Mouse (Mus musculus) G1E (cell line): Measurements from ENCODE around the gene Fuom. TPM values are rescaled to one million over a fixed set of nuclear protein-coding genes. Genes with fewer than 3 reads are reported as not detected.

Experiments used
- ATAC-seq: 2 replicates; pipeline ENCODE4 v1.8.0; 2016; ENCODE audit warnings: mild to moderate bottlenecking; ENCODE audit not compliant: insufficient number of reproducible peaks, poor library complexity, low FRiP score, severe bottlenecking; ENCODE audit errors: extremely low read depth
- DNase-seq: peaks from one replicate; pipeline ENCODE4 v3.0.0; 2012; ENCODE audit warnings: low spot score
- H3K27me3 ChIP-seq: 2 replicates; pipeline ENCODE4 v1.6.1; 2012; ENCODE audit warnings: mild to moderate bottlenecking, low read length, inconsistent platforms; ENCODE audit not compliant: insufficient read depth
- H3K36me3 ChIP-seq: replicated peaks from 2 replicates; pipeline ENCODE3; 2012; ENCODE audit warnings: mild to moderate bottlenecking, inconsistent platforms
- H3K4me1 ChIP-seq: 2 replicates; pipeline ENCODE4 v1.6.1; 2012; ENCODE audit warnings: low read depth, low read length, inconsistent platforms, mixed read lengths; ENCODE audit not compliant: insufficient read depth
- H3K4me3 ChIP-seq: 2 replicates; pipeline ENCODE4 v1.5.1; 2012; ENCODE audit warnings: low read depth, mild to moderate bottlenecking, inconsistent platforms, low read length, moderate library complexity, mixed read lengths
- H3K9me3 ChIP-seq: replicated peaks from 2 replicates; pipeline ENCODE4 v1.6.1; 2012; ENCODE audit warnings: inconsistent platforms
- CTCF ChIP-seq: IDR thresholded peaks from 2 replicates; pipeline ENCODE4 v1.5.1; 2012; ENCODE audit warnings: low read depth, low read length, inconsistent platforms, mixed read lengths
- GATA1 ChIP-seq: IDR thresholded peaks from 2 replicates; pipeline ENCODE4 v1.6.1; 2012; ENCODE audit warnings: borderline replicate concordance, low read length, inconsistent platforms, mixed read lengths
- GATA2 ChIP-seq: IDR thresholded peaks from 2 replicates; pipeline ENCODE4 v1.6.1; 2012; ENCODE audit warnings: low read depth, low read length, inconsistent platforms, borderline replicate concordance
- POLR2AphosphoS5 ChIP-seq: IDR thresholded peaks from 2 replicates; pipeline ENCODE4 v1.6.1; 2012; ENCODE audit warnings: low read depth, low read length, inconsistent platforms; ENCODE audit not compliant: insufficient replicate concordance
- TAL1 ChIP-seq: conservative IDR thresholded peaks from 2 replicates; pipeline ENCODE4 v1.6.1; 2012; ENCODE audit warnings: low read depth, low read length, inconsistent platforms, mixed read lengths
- polyA plus RNA-seq: library from polyadenylated mRNA; stranded (reverse); fragments of >175 nt; gene quantifications from 2 replicates; pipeline ENCODE4 v1.2.3, GENCODE M21; 2012
- total RNA-seq, 2 experiments: library from RNA; stranded (forward) in 1 of 2; stranded (reverse) in 1 of 2; fragments of 200-1000 nt in 1 of 2; fragments of >200 nt in 1 of 2; fragmentation: Nextera tagmentation in 1 of 2; gene quantifications; 2 replicates each; pipeline ENCODE4 v1.2.3; 2014 to 2017

Gene Fuom
- total and polyA plus RNA-seq, 3 experiments = 17.4 TPM; not detected in 1

- Histone ChIP-seq H3K27me3 (0 out of 2 replicates have a peak, but pooled peaks cover 2% of the 10 kb centered on the region), H3K9me3 (no peaks in the 10 kb centered on the region), H3K4me3 (no peak overlapping the region), H3K4me1 (peaks cover 41% of the 10 kb centered on the region), H3K36me3 (no peaks in the 10 kb centered on the region)
- DNase-seq = no peak
- no peak for ATAC-seq
- no peak for TF ChIP-seq GATA2
Observed at GRCm38 (mm10) chr7:140120484-140120883, 18.2 kb upstream of the Fuom start.

DNA sequence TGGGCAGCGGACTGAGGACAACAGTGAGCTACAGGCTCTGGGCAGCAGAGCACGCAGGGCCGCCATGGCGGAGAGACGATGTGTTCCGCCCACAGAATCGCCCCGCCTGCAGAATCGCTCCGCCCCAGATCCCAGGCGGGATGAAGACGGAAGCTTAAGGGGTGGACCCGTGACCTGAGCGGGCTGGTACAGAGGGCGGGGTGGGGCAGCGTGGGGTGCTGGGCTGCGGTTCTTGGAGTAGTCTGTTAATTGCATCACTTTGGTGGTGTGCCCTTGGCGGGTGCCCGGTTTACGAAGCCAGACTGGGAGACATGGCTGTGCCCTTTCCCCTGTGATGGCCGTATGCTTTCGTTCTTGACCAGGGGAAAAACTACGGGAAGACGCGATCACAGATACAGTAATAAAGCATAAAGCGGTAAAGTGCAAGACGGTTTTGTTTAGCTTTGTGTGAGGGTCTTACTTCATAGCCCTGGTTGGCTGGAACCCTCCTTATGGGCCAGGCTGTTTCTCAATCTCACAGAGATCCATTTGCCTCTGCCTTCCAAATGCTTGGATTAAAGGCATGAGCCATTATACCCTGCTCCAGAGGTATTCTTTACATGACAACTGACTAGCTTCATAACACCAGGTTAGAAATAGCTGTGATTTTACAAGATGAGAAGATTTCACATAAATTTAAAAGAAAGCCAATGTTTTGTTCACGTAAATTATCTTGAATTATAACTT, 14.3 kb upstream of the Fuom start, which contains the start of gene Echs1:
Gene Echs1 (minus strand): TSS at position 148 of the 726 bp plus-strand sequence.
- Histone ChIP-seq H3K4me1 (peaks cover 23% of the 10 kb centered on the region), H3K36me3 (peaks cover 26% of the 10 kb centered on the region), H3K4me3 (peak within 1 kb of the TSS; percentile 96), H3K9me3 (no peaks in the 10 kb centered on the region), H3K27me3 (0 out of 2 replicates have a peak, but pooled peaks cover 1% of the 10 kb centered on the region)
- DNase-seq = peak; percentile 98
- TF ChIP-seq POLR2AphosphoS5 (no peak), CTCF (no peak), TAL1 (no peak), GATA2 (no peak), GATA1 (no peak)
- ATAC-seq = peak; percentile 97

GRCm38 (mm10) chr7:140115583-140116328, 13.5 kb upstream of the Fuom start, which contains the start of gene Paox:
TSS of gene Paox (plus strand) at chr7:140115799.
- ATAC-seq (peak; percentile 70), DNase-seq (peak; percentile 81)
- no peaks in the 10 kb centered on the region for H3K27me3 ChIP-seq
- no peaks in the 10 kb centered on the region for H3K9me3 ChIP-seq
- peak within 1 kb of the TSS; percentile 96 for H3K4me3 ChIP-seq
- peaks cover 20% of the 10 kb centered on the region for H3K4me1 ChIP-seq
- peaks cover 32% of the 10 kb centered on the region for H3K36me3 ChIP-seq
- TF ChIP-seq GATA1 (no peak), TAL1 (no peak), GATA2 (no peak), POLR2AphosphoS5 (no peak), CTCF (no peak)

DNA sequence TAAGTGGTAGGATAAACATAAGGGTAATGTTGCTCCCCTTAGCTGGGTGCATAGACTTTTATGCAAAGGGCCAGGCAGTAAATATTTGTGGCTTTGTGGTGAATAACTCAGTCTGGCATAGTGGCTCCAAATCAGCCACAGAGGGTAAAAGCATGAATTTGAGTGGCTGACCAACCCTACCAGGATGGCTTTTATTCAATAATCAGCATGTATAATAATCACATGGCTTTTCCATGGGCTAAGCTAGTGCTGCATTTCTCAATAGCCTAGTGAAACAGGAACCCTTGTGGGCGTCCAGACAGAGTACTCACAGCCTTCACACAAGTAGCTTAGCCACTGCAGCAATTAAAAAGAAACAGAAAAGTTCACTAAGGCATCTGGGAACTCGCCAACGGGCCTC, 9.7 kb upstream of the Fuom start:
- TF ChIP-seq TAL1 = no peak
- TF ChIP-seq CTCF = no peak
- TF ChIP-seq GATA2 = no peak
- TF ChIP-seq POLR2AphosphoS5 = no peak
- no peak for TF ChIP-seq GATA1

DNA sequence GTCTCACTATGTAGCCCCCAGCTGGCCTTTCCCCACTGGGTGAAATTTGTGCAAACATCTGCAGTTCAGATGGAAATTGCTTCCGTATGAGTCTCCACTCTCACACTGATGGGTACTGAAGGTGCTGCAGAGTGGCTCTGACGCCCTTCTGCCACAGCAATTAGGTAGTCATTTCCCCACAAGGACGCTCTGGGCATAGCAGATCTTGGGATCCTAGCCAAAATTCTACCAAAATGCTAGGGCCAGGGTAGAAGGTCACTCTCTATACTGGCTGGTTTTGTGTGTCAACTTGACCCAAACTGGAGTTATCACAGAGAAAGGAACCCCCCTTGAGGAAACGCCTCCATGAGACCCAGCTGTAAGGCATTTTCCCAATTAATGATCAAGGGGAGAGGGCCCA, 1.8 kb upstream of the Fuom start:
- ATAC-seq = no peak
- H3K36me3 ChIP-seq = peaks cover 52% of the 10 kb centered on the region

More for the DNA sequence above, 9.7 kb upstream of the Fuom start:
- ATAC-seq = no peak
- peaks cover 70% of the 10 kb centered on the region for H3K36me3 ChIP-seq
- no peaks in the 10 kb centered on the region for H3K27me3 ChIP-seq
- DNase-seq = no peak
- no peak overlapping the region for H3K4me3 ChIP-seq
- peaks cover 16% of the 10 kb centered on the region for H3K4me1 ChIP-seq
- no peaks in the 10 kb centered on the region for H3K9me3 ChIP-seq

DNA sequence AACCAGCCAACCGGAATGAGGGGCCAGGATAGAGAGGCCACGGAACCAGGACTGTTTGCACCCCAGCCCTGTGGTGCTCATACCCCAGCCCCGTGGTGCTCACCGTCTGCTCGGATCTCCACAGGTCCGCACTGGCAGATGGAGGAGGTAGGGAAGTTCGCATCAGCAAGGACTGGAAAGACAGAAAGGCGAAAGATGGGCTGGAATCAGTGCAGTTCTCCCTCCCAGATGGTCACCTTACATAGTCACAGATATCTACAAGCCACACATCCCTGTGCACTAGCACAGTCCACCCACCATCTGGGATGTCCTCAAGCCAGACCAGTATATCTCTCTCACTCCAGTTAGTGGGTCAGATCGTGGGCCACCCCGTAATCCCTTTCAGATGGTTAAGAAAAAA, 743 bp downstream of the Fuom start:
- Histone ChIP-seq H3K4me3 (peak overlapping the region; percentile 68; the same call in 1 of the 2 replicates), H3K4me1 (peaks cover 17% of the 10 kb centered on the region), H3K9me3 (no peaks in the 10 kb centered on the region), H3K27me3 (peaks cover 2% of the 10 kb centered on the region), H3K36me3 (peaks cover 27% of the 10 kb centered on the region)
- no peak for DNase-seq
- no peak for ATAC-seq
- TF ChIP-seq GATA2 = no peak
- no peak for TF ChIP-seq GATA1
- TF ChIP-seq TAL1 = no peak
- no peak for TF ChIP-seq CTCF
- TF ChIP-seq POLR2AphosphoS5 = no peak

More for the DNA sequence above, 1.8 kb upstream of the Fuom start:
- Histone ChIP-seq H3K4me1 (peaks cover 17% of the 10 kb centered on the region), H3K27me3 (no peaks in the 10 kb centered on the region; the same call in 1 of the 2 replicates), H3K4me3 (no peak overlapping the region), H3K9me3 (no peaks in the 10 kb centered on the region)
- TF ChIP-seq GATA2 = no peak
- DNase-seq = no peak
